Mouse (Mus musculus) subcutaneous adipose tissue, adult 2 months (tissue): ENCODE data around the gene Ptger4. TPM values are rescaled to one million over a fixed set of nuclear protein-coding genes. Genes with fewer than 3 reads are reported as not detected.

Source experiments
- polyA plus RNA-seq: library from polyadenylated mRNA; depleted of rRNA; stranded (reverse); fragments of >200 nt; gene quantifications from 2 replicates; pipeline ENCODE4 v1.2.3, GENCODE M21; 2012; ENCODE audit warnings: low replicate concordance; rRNA removed

Gene Ptger4
- 11.3 and 46.1 TPM in 2 replicates for polyA plus RNA-seq

DNA sequence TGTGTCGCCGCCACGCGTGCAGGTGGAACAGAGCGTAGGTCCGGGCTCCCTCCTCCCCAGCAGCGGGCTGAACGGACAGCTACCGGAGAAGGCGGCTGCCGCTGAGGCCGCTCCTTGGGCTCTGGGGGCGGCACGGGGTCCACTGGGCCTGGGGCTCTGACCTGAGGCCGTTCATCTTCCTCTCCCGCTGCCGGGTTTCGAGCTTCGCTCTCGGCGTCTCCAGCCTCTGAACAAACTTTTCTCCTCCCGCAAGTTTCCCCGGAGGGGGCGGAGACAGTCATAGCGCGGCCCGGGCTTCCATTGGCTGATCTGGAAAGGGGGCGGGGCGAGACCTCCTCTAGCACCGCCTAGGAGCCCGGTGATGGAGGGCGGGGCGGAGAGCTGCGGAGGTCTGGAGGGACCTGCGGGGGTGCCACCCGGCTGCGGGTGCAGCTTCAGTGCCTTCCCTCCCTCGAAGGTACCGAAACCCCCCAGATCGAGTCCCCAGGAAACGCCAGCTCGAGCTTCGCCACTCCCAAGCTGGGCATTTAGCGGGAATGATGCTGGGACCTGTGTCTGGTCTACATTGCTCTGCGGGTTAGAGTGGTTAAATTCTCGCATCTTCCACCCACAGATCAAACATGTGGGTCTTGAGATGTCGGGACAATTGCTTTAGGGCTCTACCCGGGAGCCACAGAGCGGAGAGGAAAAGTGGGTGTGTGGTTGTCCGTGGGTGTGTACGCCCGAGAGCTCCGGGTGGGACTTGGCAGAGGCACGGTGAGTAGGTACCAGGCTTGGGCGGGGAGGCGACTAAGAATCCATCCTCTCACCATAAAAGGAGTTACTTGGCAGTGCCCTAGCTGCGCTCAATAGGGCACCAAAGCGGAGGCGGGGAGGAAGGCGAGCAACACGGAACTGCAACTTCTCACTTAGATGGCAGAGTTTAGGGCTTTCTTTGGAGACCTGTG is at the start of gene Ptger4:
Ptger4 (minus strand) TSS at position 229 of the 947 bp plus-strand sequence.

DNA sequence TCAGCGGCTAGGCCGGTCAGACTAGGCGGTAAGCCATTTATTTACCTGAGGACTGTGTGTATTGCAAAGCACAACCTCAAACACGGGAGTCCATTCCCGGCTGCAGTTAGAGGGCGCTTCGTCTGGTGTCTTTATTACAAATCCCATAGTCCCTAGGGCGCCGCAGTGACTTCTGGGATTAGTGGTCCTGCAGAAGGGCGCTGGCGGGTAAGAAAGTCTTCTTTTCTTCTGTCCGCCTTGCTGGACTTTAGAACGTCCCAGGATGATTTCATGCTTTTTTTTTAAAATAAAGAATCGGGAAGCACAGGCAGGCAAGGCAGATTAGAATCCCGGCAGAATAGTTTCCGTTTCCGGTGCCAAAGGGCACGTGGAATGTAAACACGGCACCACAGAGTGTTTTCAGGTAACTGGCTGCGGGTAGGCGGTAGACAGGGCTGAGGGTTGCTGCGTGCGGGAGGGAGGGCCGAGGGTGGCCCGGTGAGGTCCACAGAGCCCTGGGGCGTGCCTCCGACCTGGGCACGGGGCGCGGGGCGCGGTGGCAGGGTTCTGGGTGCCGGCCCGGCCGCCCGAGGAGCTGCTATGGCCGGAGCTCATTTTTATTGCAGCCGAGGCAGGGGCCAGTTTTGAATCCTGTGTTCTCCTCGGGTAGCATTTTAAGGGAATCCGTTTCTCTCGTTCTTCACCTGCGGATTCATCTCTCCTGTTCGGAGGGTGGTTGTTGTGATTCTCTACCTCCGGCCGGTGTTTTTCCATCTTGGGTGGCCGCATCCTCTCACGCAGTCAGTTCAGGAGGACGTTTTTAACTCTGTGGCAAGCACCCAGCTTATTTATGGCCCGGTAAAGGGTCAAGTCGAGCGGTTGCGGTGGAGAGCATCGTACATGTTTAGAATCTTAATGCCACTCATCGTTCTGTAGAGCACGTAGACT is 58.4 kb downstream of the Ptger4 start, which contains the start of gene Ttc33:
Ttc33 (plus strand) TSS at position 160 of the 927 bp plus-strand sequence.

Other genes starting within 250 kb of the Ptger4 start
- gene C7, start 180.4 kb downstream of the Ptger4 start, polyA plus RNA-seq = 0.93 and 2.3 TPM in 2 replicates
- gene Card6, start 135.6 kb downstream of the Ptger4 start, polyA plus RNA-seq = 2.4 and 2.7 TPM in 2 replicates
- gene Rpl37, start 127.5 kb downstream of the Ptger4 start, polyA plus RNA-seq = 440 and 1,184 TPM in 2 replicates
- gene Prkaa1, start 100.3 kb downstream of the Ptger4 start, polyA plus RNA-seq = 10.5 and 12.1 TPM in 2 replicates
- gene Ttc33, start 58.7 kb downstream of the Ptger4 start, polyA plus RNA-seq = 8.8 and 10.3 TPM in 2 replicates